Mouse (Mus musculus) heart, adult 2 months (tissue): Measurements from ENCODE around the gene Sdccag8.

ENCODE experiments used
- CTCF ChIP-seq: fragments of 200-600 bp; IDR thresholded peaks from 2 replicates; pipeline ENCODE4 v1.8.1; 2022; ENCODE audit warnings: antibody characterized with exemption, mild to moderate bottlenecking, moderate library complexity
- EP300 ChIP-seq: fragments of 200-500 bp; IDR thresholded peaks from 2 replicates; pipeline ENCODE4 v1.6.1; 2011; ENCODE audit warnings: low read depth, low read length, control low read depth; ENCODE audit not compliant: insufficient read depth
- POLR2A ChIP-seq: fragments of 200-500 bp; IDR thresholded peaks from 2 replicates; pipeline ENCODE4 v1.6.1; 2011; ENCODE audit warnings: mild to moderate bottlenecking, low read depth, low read length, control low read depth; ENCODE audit not compliant: insufficient read depth

DNA sequence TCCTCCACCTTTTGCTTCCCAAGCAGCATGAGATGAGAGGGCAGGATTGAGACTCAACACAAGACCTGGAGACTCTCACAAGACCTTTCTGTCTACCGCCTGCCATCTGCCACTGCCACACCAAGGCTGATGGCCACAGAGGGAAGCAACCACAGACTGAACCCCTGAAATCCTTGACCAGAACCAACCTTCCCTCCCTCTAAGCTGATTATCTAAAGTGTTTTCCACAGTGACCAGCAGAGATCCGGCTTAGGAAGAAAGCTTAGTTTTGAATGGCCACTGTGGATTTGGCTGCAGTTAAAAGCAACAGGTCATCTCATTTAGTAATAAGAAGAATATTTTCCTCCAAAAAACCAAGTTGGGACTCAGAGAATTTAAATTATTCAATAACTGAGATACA lies 167.1 kb downstream of the Sdccag8 start:
- TF ChIP-seq CTCF = no peak
- TF ChIP-seq EP300 = no peak
- TF ChIP-seq POLR2A = no peak
